Mouse (Mus musculus) urinary bladder, adult 2 months (tissue): ENCODE results near the gene Lrrtm3. TPM values are rescaled to one million over a fixed set of nuclear protein-coding genes. Genes with fewer than 3 reads are reported as not detected.

Source experiments
- DNase-seq: peaks from one replicate; pipeline ENCODE4 v3.0.0; 2022; ENCODE audit warnings: low spot score
- polyA plus RNA-seq: library from polyadenylated mRNA; depleted of rRNA; stranded (reverse); fragments of >200 nt; gene quantifications from 2 replicates; pipeline ENCODE4 v1.2.3, GENCODE M21; 2012; rRNA removed

Gene Lrrtm3
- 1.8 and 2.4 TPM in 2 replicates for polyA plus RNA-seq

GRCm38 (mm10) chr10:64089680-64090460, at the start of gene Lrrtm3:
Lrrtm3 (minus strand) TSS chr10:64090277.
- DNase-seq = no peak

GRCm38 (mm10) chr10:64135481-64135880, 45.4 kb upstream of the Lrrtm3 start:
- DNase-seq = no peak

- no peak for DNase-seq
Measured at GRCm38 (mm10) chr10:64133461-64133860, 43.4 kb upstream of the Lrrtm3 start.

- DNase-seq = no peak
Measured at GRCm38 (mm10) chr10:64130397-64131150, 40.5 kb upstream of the Lrrtm3 start.

GRCm38 (mm10) chr10:64118833-64119232, 28.8 kb upstream of the Lrrtm3 start:
- no peak for DNase-seq

GRCm38 (mm10) chr10:64115246-64115645, 25.2 kb upstream of the Lrrtm3 start:
- DNase-seq = no peak

- DNase-seq = no peak
Measured at GRCm38 (mm10) chr10:64096532-64096931, 6.5 kb upstream of the Lrrtm3 start.

GRCm38 (mm10) chr10:64088774-64089460, 1.2 kb downstream of the Lrrtm3 start:
- DNase-seq = no peak

GRCm38 (mm10) chr10:64087936-64088773, 1.9 kb downstream of the Lrrtm3 start:
- DNase-seq = no peak

- DNase-seq = no peak
Measured at GRCm38 (mm10) chr10:64087521-64087920, 2.6 kb downstream of the Lrrtm3 start.

- no peak for DNase-seq
Measured at GRCm38 (mm10) chr10:64086567-64087391, 3.3 kb downstream of the Lrrtm3 start.

- DNase-seq = no peak
Measured at GRCm38 (mm10) chr10:64086183-64086566, 3.9 kb downstream of the Lrrtm3 start.

GRCm38 (mm10) chr10:64084465-64084864, 5.6 kb downstream of the Lrrtm3 start:
- no peak for DNase-seq

GRCm38 (mm10) chr10:64083813-64084212, 6.3 kb downstream of the Lrrtm3 start:
- DNase-seq = no peak

- no peak for DNase-seq
Measured at GRCm38 (mm10) chr10:64082345-64082744, 7.7 kb downstream of the Lrrtm3 start.

GRCm38 (mm10) chr10:64076410-64077052, 13.5 kb downstream of the Lrrtm3 start:
- DNase-seq = no peak

- DNase-seq = no peak
Measured at GRCm38 (mm10) chr10:64075944-64076343, 14.1 kb downstream of the Lrrtm3 start.

- DNase-seq = no peak
Measured at GRCm38 (mm10) chr10:64063704-64064103, 26.4 kb downstream of the Lrrtm3 start.

GRCm38 (mm10) chr10:64049946-64050345, 40.1 kb downstream of the Lrrtm3 start:
- no peak for DNase-seq

- no peak for DNase-seq
Measured at GRCm38 (mm10) chr10:64049151-64049550, 40.9 kb downstream of the Lrrtm3 start.
